Mouse (Mus musculus): ENCODE results near the gene Rbm8a.

DNA sequence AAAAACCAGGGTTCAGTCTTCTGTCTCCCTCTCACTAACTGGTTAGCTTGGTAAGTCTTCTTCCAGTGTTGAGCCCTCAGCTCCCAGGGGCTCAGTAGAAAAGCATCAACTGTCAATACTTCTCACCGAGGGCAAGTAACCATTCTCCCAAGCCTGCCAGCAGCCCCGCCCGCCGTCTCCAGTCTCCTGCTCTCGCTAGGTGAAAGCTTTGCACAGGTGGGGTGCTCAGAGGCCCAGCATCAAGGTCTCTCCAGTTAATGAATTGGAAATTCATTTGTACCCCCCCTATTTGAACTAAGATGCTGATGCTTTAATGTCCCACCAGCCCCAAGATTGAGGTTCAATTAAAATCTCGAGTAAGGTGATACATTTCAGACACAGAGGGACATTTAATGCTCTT is 48.6 kb upstream of the Rbm8a start:
- TF ChIP-seq CTCF (IDR thresholded peaks at IDR 0.05; ENCODE audit: extremely low read depth, insufficient read depth, insufficient read length, insufficient replicate concordance) = no peak
- no peak for TF ChIP-seq POLR2A (IDR thresholded peaks at IDR 0.05; ENCODE audit: low read depth, low read length)

All from spleen, adult 2 months (tissue).